ENCODE assay signal across 23 mouse cellular contexts in genomic region chr16:35807663-35807992, GRCm38 (mm10). TPM values are rescaled to one million over a fixed set of nuclear protein-coding genes. Genes with fewer than 3 reads are reported as not detected.
DNase-seq lines count a peak whose midpoint lies in the region; ATAC-seq and TF ChIP-seq lines count a peak whose summit lies in the region.
"Had no signal": no experiment of that assay in that cellular context is flagged by ENCODE, and none has a peak within 500 bp of the region (broad histone marks: within the 10 kb centered on the region; RNA-seq: fewer than 3 reads in every experiment).

No protein-coding gene starts in this region.

- H3K36me3 ChIP-seq in kidney, embryonic 15.5 days, result peaks cover 5% of the 10 kb centered on the region; the same call in 1 of the 2 replicates
- peaks cover 45% of the 10 kb centered on the region for H3K36me3 ChIP-seq in G1E (replicated peaks)
- H3K36me3 ChIP-seq in liver, embryonic 14.5 days (replicated peaks; ENCODE audit: control insufficient read depth, insufficient read depth, low read depth), result peaks cover 13% of the 10 kb centered on the region
- H3K36me3 ChIP-seq: hindbrain, embryonic 15.5 days had no signal

- H3K4me3 ChIP-seq in kidney, embryonic 15.5 days (replicated peaks), result no peak overlapping the region
- no peak overlapping the region for H3K4me3 ChIP-seq in G1E (ENCODE audit: low read depth, low read length)
- peak overlapping the region; percentile 35 to 58 for H3K4me3 ChIP-seq in liver, embryonic 14.5 days (ENCODE audit: insufficient read depth in 1 of 2, low read depth in 2 of 2, low read length in 2 of 2)
- H3K4me3 ChIP-seq: hindbrain, embryonic 15.5 days; midbrain, embryonic 12.5 days; myocyte; neural tube, embryonic 15.5 days had no signal

- H3K27ac ChIP-seq in kidney, embryonic 15.5 days, result no peak overlapping the region
- H3K27ac ChIP-seq in liver, embryonic 14.5 days, result peak overlapping the region; percentile 96
- H3K27ac ChIP-seq: hindbrain, embryonic 15.5 days; macrophage; midbrain, embryonic 12.5 days; neural tube, embryonic 15.5 days; stomach, postnatal 0 days had no signal

- TF ChIP-seq EP300 in liver, embryonic 14.5 days (IDR thresholded peaks at IDR 0.05; ENCODE audit: low read depth), result peak; percentile 3; the same call in 1 of the 2 replicates

- 87% methylated on average over 4 of the region's 4 CpGs for WGBS in kidney, embryonic 15.5 days
- 17% methylated on average over 4 of the region's 4 CpGs for WGBS in liver, embryonic 14.5 days (ENCODE audit: insufficient replicate concordance)

- TF ChIP-seq CTCF in G1E (IDR thresholded peaks at IDR 0.05; ENCODE audit: low read depth, low read length), result no peak
- TF ChIP-seq CTCF in liver, embryonic 14.5 days (IDR thresholded peaks at IDR 0.05; ENCODE audit: low read depth), result no peak

- no peak overlapping the region for H3K4me2 ChIP-seq in kidney, embryonic 15.5 days
- peak overlapping the region; percentile 81 for H3K4me2 ChIP-seq in liver, embryonic 14.5 days (ENCODE audit: low read depth)
- H3K4me2 ChIP-seq: hindbrain, embryonic 15.5 days; midbrain, embryonic 12.5 days; neural tube, embryonic 15.5 days had no signal

- no peak overlapping the region for H3K9ac ChIP-seq in kidney, embryonic 15.5 days
- H3K9ac ChIP-seq in liver, embryonic 14.5 days (replicated peaks), result peak overlapping the region; percentile 67
- H3K9ac ChIP-seq: hindbrain, embryonic 15.5 days; midbrain, embryonic 12.5 days; neural tube, embryonic 15.5 days had no signal

- DNase-seq in kidney, adult 11 months, result peak; percentile 41
- no peak for DNase-seq in G1E (ENCODE audit: low spot score)
- peak; percentile 9 for DNase-seq in gonadal fat pad, adult 2 months (ENCODE audit: low read depth)
- DNase-seq in liver, embryonic 14.5 days (ENCODE audit: low read depth in 3 of 3, low spot score in 3 of 3), result no peak
- DNase-seq in left cerebral cortex, adult 8-10 months (ENCODE audit: low spot score in 2 of 2), result no peak
- no peak for DNase-seq in thymus, postnatal 10 days (ENCODE audit: low spot score in 2 of 2)
- no peak for DNase-seq in cerebellum, adult 9-10 months
- DNase-seq: adrenal gland, postnatal 10 days; cerebellum, adult 11-12 months; cerebellum, postnatal 36 days; gastrocnemius, postnatal 14 days; heart, postnatal 36 days; lung, adult 18-20 months; right cerebral cortex, postnatal 25 days; thymus, postnatal 36 days had no signal

- H3K9me3 ChIP-seq in kidney, embryonic 15.5 days (replicated peaks), result no peaks in the 10 kb centered on the region
- peaks cover 2% of the 10 kb centered on the region for H3K9me3 ChIP-seq in G1E (replicated peaks)
- H3K9me3 ChIP-seq in liver, embryonic 14.5 days (ENCODE audit: control insufficient read depth, low read length), result peaks cover 9% of the 10 kb centered on the region
- H3K9me3 ChIP-seq: hindbrain, embryonic 15.5 days; midbrain, embryonic 12.5 days; neural tube, embryonic 15.5 days had no signal

- no peaks in the 10 kb centered on the region for H3K4me1 ChIP-seq in kidney, embryonic 15.5 days
- peaks cover 55% of the 10 kb centered on the region for H3K4me1 ChIP-seq in G1E (ENCODE audit: insufficient read depth, low read depth, low read length)
- peaks cover 31 to 36% of the 10 kb centered on the region in 2 experiments for H3K4me1 ChIP-seq in liver, embryonic 14.5 days (replicated peaks; ENCODE audit: control insufficient read depth in 2 of 2, insufficient read depth in 2 of 2, low read length in 1 of 2)
- H3K4me1 ChIP-seq: hindbrain, embryonic 15.5 days; midbrain, embryonic 12.5 days; neural tube, embryonic 15.5 days had no signal

- no peak for ATAC-seq in kidney, embryonic 15.5 days (replicated peaks; ENCODE audit: low FRiP score)
- 0 out of 2 replicates have a peak, but pooled peaks have one; percentile 16 for ATAC-seq in G1E (ENCODE audit: extremely low read depth, insufficient number of reproducible peaks, low FRiP score, poor library complexity, severe bottlenecking)
- ATAC-seq in liver, embryonic 14.5 days (ENCODE audit: insufficient read depth), result peak; percentile 57; the same call in 1 of the 2 replicates

- H3K27me3 ChIP-seq in kidney, embryonic 15.5 days, result no peaks in the 10 kb centered on the region
- no peaks in the 10 kb centered on the region for H3K27me3 ChIP-seq in G1E (ENCODE audit: insufficient read depth, low read length)
- H3K27me3 ChIP-seq in liver, embryonic 14.5 days (ENCODE audit: control insufficient read depth, insufficient read depth, low read length), result no peaks in the 10 kb centered on the region
- H3K27me3 ChIP-seq: CH12.LX; hindbrain, embryonic 15.5 days; midbrain, embryonic 12.5 days; neural tube, embryonic 15.5 days had no signal

RNA-seq across cellular contexts. Expression of gene Hspbap1, which starts 37.5 kb away (rescaled TPM):
- 13.8 and 14.9 TPM in 2 replicates for polyA plus RNA-seq in kidney, embryonic 15.5 days (2015; fragmentation: Nextera tagmentation; extraction: Ambion mirVana)
- total RNA-seq in G1E (2014; fragmentation: Nextera tagmentation), result 17.9 and 18.3 TPM in 2 replicates
- 17.5 and 18.1 TPM in 2 replicates for total RNA-seq in G1E (2017)
- 29.5 and 31.9 TPM in 2 replicates for polyA plus RNA-seq in G1E (2012)
- polyA plus RNA-seq in gonadal fat pad, adult 2 months (2012; rRNA removed), result 5.1 and 6.4 TPM in 2 replicates
- 10.1 and 12.8 TPM in 2 replicates for polyA plus RNA-seq in liver, embryonic 14.5 days (2012; rRNA removed)
- polyA plus RNA-seq in liver, embryonic 14.5 days (2014; fragmentation: Nextera tagmentation; extraction: Ambion mirVana), result 15.3 and 17.0 TPM in 2 replicates
- total RNA-seq in left cerebral cortex, adult 8-10 months (2022), result 1 to 10 TPM; 6.4 to 7.5 (median 6.9) TPM

RNA-seq across cellular contexts. Expression of gene Dirc2, which starts 38.5 kb away (rescaled TPM):
- polyA plus RNA-seq in kidney, embryonic 15.5 days (2015; fragmentation: Nextera tagmentation; extraction: Ambion mirVana), result 11.9 and 12.5 TPM in 2 replicates
- 18.6 and 23.5 TPM in 2 replicates for total RNA-seq in G1E (2014; fragmentation: Nextera tagmentation)
- 13.8 and 14.2 TPM in 2 replicates for total RNA-seq in G1E (2017)
- 1.9 and 3.3 TPM in 2 replicates for polyA plus RNA-seq in G1E (2012)
- polyA plus RNA-seq in gonadal fat pad, adult 2 months (2012; rRNA removed), result 28.3 and 31.0 TPM in 2 replicates
- polyA plus RNA-seq in liver, embryonic 14.5 days (2012; rRNA removed), result 3.9 and 4.9 TPM in 2 replicates
- polyA plus RNA-seq in liver, embryonic 14.5 days (2014; fragmentation: Nextera tagmentation; extraction: Ambion mirVana), result 5.8 and 5.9 TPM in 2 replicates
- 10 to 100 TPM; 65.2 to 71.3 (median 70.6) TPM for total RNA-seq in left cerebral cortex, adult 8-10 months (2022)

Comparison
In these comparisons a context has a peak if more than half of its experiments do, and no peak if none do; other contexts are left out.
1. DNase-seq: peak in kidney, adult 11 months (single experiment) and gonadal fat pad, adult 2 months (single experiment); none in G1E (single experiment), liver, embryonic 14.5 days (0 of 3), left cerebral cortex, adult 8-10 months (0 of 2), thymus, postnatal 10 days (0 of 2) and cerebellum, adult 9-10 months (single experiment).
2. H3K4me3 ChIP-seq: peak in liver, embryonic 14.5 days (2 of 2); none in kidney, embryonic 15.5 days (single experiment) and G1E (single experiment).